ENCODE assay signal across 11 mouse cellular contexts in genomic region chr15:101007236-101007635, GRCm38 (mm10). TPM values are rescaled to one million over a fixed set of nuclear protein-coding genes. Genes with fewer than 3 reads are reported as not detected.
A peak's percentile ranks its signal among the peaks of the same experiment; 100 is the strongest.
DNase-seq lines count a peak whose midpoint lies in the region; ATAC-seq and TF ChIP-seq lines count a peak whose summit lies in the region.
"Had no signal": no experiment of that assay in that cellular context is flagged by ENCODE, and none has a peak within 500 bp of the region (broad histone marks: within the 10 kb centered on the region; RNA-seq: fewer than 3 reads in every experiment).

No protein-coding gene starts in this region.

- H3K36me3 ChIP-seq in heart, embryonic 15.5 days: no peaks in the 10 kb centered on the region
- H3K36me3 ChIP-seq in lung, postnatal 0 days (ENCODE audit: insufficient read depth, low read length): no peaks in the 10 kb centered on the region
- H3K36me3 ChIP-seq in embryonic facial prominence, embryonic 13.5 days: no peaks in the 10 kb centered on the region
- no peaks in the 10 kb centered on the region for H3K36me3 ChIP-seq in myocyte (ENCODE audit: control insufficient read depth, insufficient read depth)

- no peaks in the 10 kb centered on the region for H3K79me2 ChIP-seq in myocyte (ENCODE audit: control insufficient read depth, insufficient read depth)

- no peak for TF ChIP-seq EP300 in lung, postnatal 0 days (IDR thresholded peaks at IDR 0.05)

- no peaks in the 10 kb centered on the region for H3K9me3 ChIP-seq in heart, embryonic 15.5 days (replicated peaks)
- H3K9me3 ChIP-seq in lung, postnatal 0 days (ENCODE audit: low read length): no peaks in the 10 kb centered on the region
- H3K9me3 ChIP-seq in embryonic facial prominence, embryonic 13.5 days: no peaks in the 10 kb centered on the region

- H3K27ac ChIP-seq in heart, embryonic 15.5 days: no peak overlapping the region
- no peak overlapping the region for H3K27ac ChIP-seq in lung, postnatal 0 days (ENCODE audit: low read length)
- H3K27ac ChIP-seq in embryonic facial prominence, embryonic 13.5 days: no peak overlapping the region

- 70% methylated on average over 7 of the region's 7 CpGs for WGBS in heart, embryonic 15.5 days
- 80% methylated on average over 7 of the region's 7 CpGs for WGBS in lung, postnatal 0 days
- WGBS in embryonic facial prominence, embryonic 13.5 days: 58% methylated on average over 7 of the region's 7 CpGs

- peaks cover 24% of the 10 kb centered on the region for H3K27me3 ChIP-seq in heart, embryonic 15.5 days
- no peaks in the 10 kb centered on the region for H3K27me3 ChIP-seq in lung, postnatal 0 days (replicated peaks; ENCODE audit: insufficient read depth, low read length)
- no peaks in the 10 kb centered on the region for H3K27me3 ChIP-seq in embryonic facial prominence, embryonic 13.5 days
- peaks cover 32% of the 10 kb centered on the region for H3K27me3 ChIP-seq in myocyte (ENCODE audit: control insufficient read depth, insufficient read depth, insufficient read length)

- H3K4me3 ChIP-seq in heart, embryonic 15.5 days: peak overlapping the region; percentile 53; the same call in 1 of the 2 replicates
- no peak overlapping the region for H3K4me3 ChIP-seq in lung, postnatal 0 days (ENCODE audit: low read depth, low read length)
- H3K4me3 ChIP-seq in embryonic facial prominence, embryonic 13.5 days: 0 out of 2 replicates have a peak overlapping the region, but pooled peaks have one; percentile 49
- H3K4me3 ChIP-seq in myocyte: no peak overlapping the region

- ATAC-seq in heart, embryonic 15.5 days (replicated peaks; ENCODE audit: insufficient number of reproducible peaks, insufficient read depth, low FRiP score, low read depth): no peak
- ATAC-seq in lung, postnatal 0 days: no peak
- ATAC-seq in embryonic facial prominence, embryonic 13.5 days (ENCODE audit: insufficient number of reproducible peaks, insufficient read depth, low FRiP score, low TSS enrichment, low read depth): no peak

- H3K9ac ChIP-seq in heart, embryonic 15.5 days: no peak overlapping the region
- no peak overlapping the region for H3K9ac ChIP-seq in lung, postnatal 0 days (replicated peaks; ENCODE audit: low read depth)
- H3K9ac ChIP-seq in embryonic facial prominence, embryonic 13.5 days: no peak overlapping the region

- intact Hi-C loops in heart, postnatal 10 days (cut with DNase I): no loop called here

- DNase-seq in heart, postnatal 10 days: no peak
- DNase-seq in lung, postnatal 0 days (ENCODE audit: low spot score): no peak
- DNase-seq in lung, postnatal 14 days: no peak
- DNase-seq in retina, embryonic 14.5 days (ENCODE audit: low spot score): no peak
- DNase-seq in Muller cell, postnatal 12 days (ENCODE audit: inconsistent ontology term): no peak
- DNase-seq: thymus, adult 2 months had no signal

- no peak for TF ChIP-seq POLR2A in myocyte (IDR thresholded peaks at IDR 0.05; ENCODE audit: insufficient read length, low read depth)

- no peak overlapping the region for H3ac ChIP-seq in myocyte (ENCODE audit: control insufficient read depth, insufficient read length)

- H3K4me1 ChIP-seq in heart, embryonic 15.5 days (replicated peaks): peaks cover 6% of the 10 kb centered on the region
- no peaks in the 10 kb centered on the region for H3K4me1 ChIP-seq in lung, postnatal 0 days (ENCODE audit: insufficient read depth, low read depth, low read length)
- peaks cover 13% of the 10 kb centered on the region for H3K4me1 ChIP-seq in embryonic facial prominence, embryonic 13.5 days

- no peak for TF ChIP-seq CTCF in lung, postnatal 0 days (IDR thresholded peaks at IDR 0.05)

- peak overlapping the region; percentile 76 for H3K4me2 ChIP-seq in heart, embryonic 15.5 days
- H3K4me2 ChIP-seq in lung, postnatal 0 days (replicated peaks; ENCODE audit: low read depth, low read length): 0 out of 2 replicates have a peak overlapping the region, but pooled peaks have one; percentile 50
- H3K4me2 ChIP-seq in embryonic facial prominence, embryonic 13.5 days: peak overlapping the region; percentile 68
- peak overlapping the region; percentile 44 for H3K4me2 ChIP-seq in myocyte (ENCODE audit: low read depth)

TF ChIP-seq in myocyte, 11 proteins besides CTCF, POLR2A, EP300 and RAD21:
- TF ChIP-seq E2F4 (IDR thresholded peaks at IDR 0.05; ENCODE audit: insufficient read depth) (no peak), USF1 (IDR thresholded peaks at IDR 0.05; ENCODE audit: low read depth) (no peak), TCF12 (IDR thresholded peaks at IDR 0.05; ENCODE audit: insufficient read depth, poor library complexity, severe bottlenecking) (no peak), POLR2AphosphoS2 (IDR thresholded peaks at IDR 0.05; ENCODE audit: insufficient read length, low read depth) (no peak), MYOD1 (IDR thresholded peaks at IDR 0.05; ENCODE audit: control insufficient read depth in 1 of 3, insufficient read length in 2 of 3, low read depth in 2 of 3) (no peak), SRF (IDR thresholded peaks at IDR 0.05; ENCODE audit: control insufficient read depth, insufficient read length, low read depth) (no peak), REST (IDR thresholded peaks at IDR 0.05; ENCODE audit: insufficient read depth, insufficient read length) (no peak), MAX (IDR thresholded peaks at IDR 0.05; ENCODE audit: low read depth) (no peak), CEBPB (IDR thresholded peaks at IDR 0.05; ENCODE audit: insufficient read depth, poor library complexity, severe bottlenecking) (no peak), MYOG (IDR thresholded peaks at IDR 0.05; ENCODE audit: control insufficient read depth in 1 of 3, insufficient read depth in 1 of 3, insufficient read length in 2 of 3, low read depth in 2 of 3) (no peak), TCF3 (IDR thresholded peaks at IDR 0.05; ENCODE audit: insufficient read length, low read depth) (no peak)

RNA-seq across cellular contexts. Expression of gene Gm47841, which starts 40.0 kb away (rescaled TPM):
- polyA plus RNA-seq in heart, embryonic 15.5 days (2015; fragmentation: Nextera tagmentation; extraction: Ambion mirVana): not detected in 2 replicates
- total RNA-seq in heart, postnatal 10 days (2021): under 1 TPM; 0.25 to 0.41 TPM
- polyA plus RNA-seq in lung, postnatal 0 days (2015; fragmentation: Nextera tagmentation; extraction: Ambion mirVana): not detected in 2 replicates
- polyA plus RNA-seq in embryonic facial prominence, embryonic 13.5 days (2015; fragmentation: Nextera tagmentation; extraction: Ambion mirVana): not detected in 2 replicates
- not detected for polyA plus RNA-seq in myocyte (2012; fragmentation: generic; extraction: Trizol)
- total RNA-seq: ES-E14; gastrocnemius, postnatal 14 days had no signal
- polyA plus RNA-seq: thymus, adult 2 months had no signal

Comparison
In these comparisons a context has a peak if more than half of its experiments do, and no peak if none do; other contexts are left out.
1. H3K4me3 ChIP-seq: peak in heart, embryonic 15.5 days (single experiment) and embryonic facial prominence, embryonic 13.5 days (single experiment); none in lung, postnatal 0 days (single experiment) and myocyte (single experiment).
2. Peak in every context shown above with its lines, with median percentiles within 50 percentile points of each other: H3K4me2 ChIP-seq.